Mouse (Mus musculus): Measurements from ENCODE around the gene Dnajc27. TPM values are rescaled to one million over a fixed set of nuclear protein-coding genes. Genes with fewer than 3 reads are reported as not detected.

The Dnajc27 gene
- total RNA-seq (2017), result 5.8 to 8.9 TPM (median 6.1 TPM) in 3 replicates

GRCm38 (mm10) chr12:4082132-4083001, at the start of gene Dnajc27:
TSS of gene Dnajc27 (plus strand) at chr12:4082583.
- peak; percentile 94 for ATAC-seq (replicated peaks; ENCODE audit: insufficient number of reproducible peaks, low FRiP score, low TSS enrichment, poor library complexity, severe bottlenecking)

- ATAC-seq (replicated peaks; ENCODE audit: insufficient number of reproducible peaks, low FRiP score, low TSS enrichment, poor library complexity, severe bottlenecking), result no peak
These were observed 46.2 kb upstream of the Dnajc27 start for GRCm38 (mm10) chr12:4036157-4036556.

- no peak for ATAC-seq (replicated peaks; ENCODE audit: insufficient number of reproducible peaks, low FRiP score, low TSS enrichment, poor library complexity, severe bottlenecking)
These were observed 44.9 kb upstream of the Dnajc27 start for GRCm38 (mm10) chr12:4037511-4037910.

- no peak; the same call in 1 of the 2 replicates for ATAC-seq (replicated peaks; ENCODE audit: insufficient number of reproducible peaks, low FRiP score, low TSS enrichment, poor library complexity, severe bottlenecking)
These were observed 44.0 kb upstream of the Dnajc27 start, which contains the start of gene Efr3b for GRCm38 (mm10) chr12:4038061-4039041. TSS of gene Efr3b (minus strand) at chr12:4038915.

- no peak for ATAC-seq (replicated peaks; ENCODE audit: insufficient number of reproducible peaks, low FRiP score, low TSS enrichment, poor library complexity, severe bottlenecking)
These were observed 43.3 kb upstream of the Dnajc27 start for GRCm38 (mm10) chr12:4039046-4039445.

- no peak for ATAC-seq (replicated peaks; ENCODE audit: insufficient number of reproducible peaks, low FRiP score, low TSS enrichment, poor library complexity, severe bottlenecking)
These were observed 40.0 kb upstream of the Dnajc27 start for GRCm38 (mm10) chr12:4042411-4042810.

- no peak for ATAC-seq (replicated peaks; ENCODE audit: insufficient number of reproducible peaks, low FRiP score, low TSS enrichment, poor library complexity, severe bottlenecking)
These were observed 36.4 kb upstream of the Dnajc27 start for GRCm38 (mm10) chr12:4045992-4046391.

- no peak for ATAC-seq (replicated peaks; ENCODE audit: insufficient number of reproducible peaks, low FRiP score, low TSS enrichment, poor library complexity, severe bottlenecking)
These were observed 34.4 kb upstream of the Dnajc27 start for GRCm38 (mm10) chr12:4048031-4048430.

- no peak for ATAC-seq (replicated peaks; ENCODE audit: insufficient number of reproducible peaks, low FRiP score, low TSS enrichment, poor library complexity, severe bottlenecking)
These were observed 31.4 kb upstream of the Dnajc27 start for GRCm38 (mm10) chr12:4050861-4051425.

- ATAC-seq (replicated peaks; ENCODE audit: insufficient number of reproducible peaks, low FRiP score, low TSS enrichment, poor library complexity, severe bottlenecking), result no peak
These were observed 28.7 kb upstream of the Dnajc27 start for GRCm38 (mm10) chr12:4053643-4054042.

- ATAC-seq (replicated peaks; ENCODE audit: insufficient number of reproducible peaks, low FRiP score, low TSS enrichment, poor library complexity, severe bottlenecking), result no peak
These were observed 27.5 kb upstream of the Dnajc27 start for GRCm38 (mm10) chr12:4054845-4055244.

GRCm38 (mm10) chr12:4058321-4058720, 24.1 kb upstream of the Dnajc27 start:
- ATAC-seq (replicated peaks; ENCODE audit: insufficient number of reproducible peaks, low FRiP score, low TSS enrichment, poor library complexity, severe bottlenecking), result no peak

GRCm38 (mm10) chr12:4059683-4060082, 22.7 kb upstream of the Dnajc27 start:
- no peak for ATAC-seq (replicated peaks; ENCODE audit: insufficient number of reproducible peaks, low FRiP score, low TSS enrichment, poor library complexity, severe bottlenecking)

- no peak for ATAC-seq (replicated peaks; ENCODE audit: insufficient number of reproducible peaks, low FRiP score, low TSS enrichment, poor library complexity, severe bottlenecking)
These were observed 16.9 kb upstream of the Dnajc27 start for GRCm38 (mm10) chr12:4065498-4065897.

GRCm38 (mm10) chr12:4065944-4066343, 16.4 kb upstream of the Dnajc27 start:
- no peak for ATAC-seq (replicated peaks; ENCODE audit: insufficient number of reproducible peaks, low FRiP score, low TSS enrichment, poor library complexity, severe bottlenecking)

GRCm38 (mm10) chr12:4066681-4067459, 15.5 kb upstream of the Dnajc27 start:
- ATAC-seq (replicated peaks; ENCODE audit: insufficient number of reproducible peaks, low FRiP score, low TSS enrichment, poor library complexity, severe bottlenecking), result no peak

GRCm38 (mm10) chr12:4068551-4068950, 13.8 kb upstream of the Dnajc27 start:
- no peak for ATAC-seq (replicated peaks; ENCODE audit: insufficient number of reproducible peaks, low FRiP score, low TSS enrichment, poor library complexity, severe bottlenecking)

- no peak for ATAC-seq (replicated peaks; ENCODE audit: insufficient number of reproducible peaks, low FRiP score, low TSS enrichment, poor library complexity, severe bottlenecking)
These were observed 10.7 kb upstream of the Dnajc27 start for GRCm38 (mm10) chr12:4071671-4072070.
